Mouse (Mus musculus): Measurements from ENCODE around the gene Lmntd2.

Gene Lmntd2

DNA sequence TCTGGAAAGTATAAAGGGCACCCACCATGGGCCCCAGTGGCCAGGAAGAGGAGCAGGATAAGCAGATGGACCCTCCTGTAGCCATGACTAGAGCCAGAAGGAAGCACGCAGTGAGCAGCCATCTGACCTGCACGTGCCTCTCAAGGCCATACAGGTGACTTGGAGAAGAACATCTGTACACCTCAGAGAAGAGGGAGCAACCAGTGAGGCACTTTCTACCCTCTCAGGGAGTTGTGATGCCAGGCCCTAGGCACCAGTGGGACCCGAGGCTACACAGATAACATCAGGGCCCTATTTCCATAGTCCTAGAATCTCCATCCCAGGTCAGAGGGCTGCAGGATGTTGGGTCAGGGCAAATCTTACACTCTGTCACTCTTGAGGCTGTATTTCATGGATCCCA is 23.7 kb downstream of the Lmntd2 start:
- no peak for DNase-seq

DNA sequence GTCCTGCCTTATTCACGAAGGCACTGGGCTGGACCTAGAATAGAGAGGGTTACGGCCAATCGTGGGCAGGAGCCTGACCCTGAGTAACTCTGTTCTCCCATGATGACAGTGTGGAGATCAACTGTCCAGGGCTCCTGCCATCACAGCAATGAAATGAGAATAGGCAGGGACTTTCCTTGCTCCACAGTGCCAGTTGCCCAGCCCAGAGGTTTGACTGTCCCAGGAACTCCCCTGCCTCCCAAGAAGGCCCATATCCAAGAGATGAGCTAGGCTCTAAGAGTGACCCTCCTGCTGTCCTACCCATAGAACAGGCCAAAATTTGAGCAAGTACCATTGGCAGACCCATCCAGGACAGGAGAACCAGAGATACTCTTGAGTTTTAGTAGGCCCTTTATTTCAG is 25.1 kb downstream of the Lmntd2 start:
- DNase-seq: no peak

DNA sequence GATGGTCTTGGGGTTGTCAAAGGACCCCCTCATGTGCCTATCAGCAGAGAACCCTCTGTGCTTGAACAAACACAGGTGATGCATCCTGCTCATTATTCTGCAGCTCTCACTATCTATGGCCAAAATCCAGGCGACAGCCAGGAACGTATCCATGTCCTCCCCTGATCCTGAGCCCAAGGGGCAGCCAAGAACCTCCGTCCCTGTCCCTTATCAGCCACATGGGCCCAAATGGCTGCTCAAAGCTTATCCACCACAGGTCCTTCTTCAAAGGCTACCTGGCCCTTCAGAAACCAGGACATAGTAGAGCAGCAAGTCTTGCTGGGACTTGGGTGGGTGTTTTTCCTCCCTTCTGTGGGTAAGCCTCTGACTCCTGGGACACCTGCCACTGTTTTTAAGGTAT is 25.7 kb downstream of the Lmntd2 start:
- no peak for DNase-seq

DNA sequence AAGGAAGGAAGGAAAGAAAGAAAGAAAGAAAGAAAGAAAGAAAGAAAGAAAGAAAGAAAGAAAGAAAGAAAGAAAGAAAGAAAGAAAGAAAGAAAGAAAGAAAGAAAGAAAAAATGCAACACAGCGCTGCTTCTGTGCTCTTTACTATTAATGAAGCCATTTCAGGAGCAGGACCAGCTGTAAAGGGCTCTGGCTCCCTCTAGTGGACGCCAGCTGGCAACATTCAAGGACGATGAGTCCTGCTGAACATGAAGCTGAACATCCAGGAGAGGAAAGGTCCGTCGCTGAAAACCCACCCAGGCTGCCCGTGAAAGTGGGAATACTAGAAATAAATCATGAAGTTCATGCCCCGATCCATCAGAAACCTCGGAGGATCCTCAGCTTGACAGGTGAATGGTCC is 37.7 kb downstream of the Lmntd2 start:
- DNase-seq: peak; percentile 94

DNA sequence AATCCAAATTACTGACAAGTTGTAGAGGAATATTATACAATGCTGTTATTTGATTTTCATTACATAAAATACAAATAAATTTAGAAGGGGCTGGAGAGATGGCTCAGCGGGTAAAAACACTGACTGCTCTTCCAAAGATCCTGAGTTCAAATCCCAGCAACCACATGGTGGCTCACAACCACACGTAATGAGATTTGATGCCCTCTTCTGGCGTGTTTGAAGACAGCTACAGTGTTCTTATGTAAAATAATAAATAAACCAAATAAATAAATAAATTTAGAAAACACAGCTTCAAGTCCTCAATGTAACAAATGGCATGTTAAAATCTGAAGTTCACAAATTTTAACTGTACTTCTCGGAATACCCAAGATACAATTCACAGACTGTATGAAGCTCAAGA is 38.8 kb downstream of the Lmntd2 start:
- DNase-seq: no peak

DNA sequence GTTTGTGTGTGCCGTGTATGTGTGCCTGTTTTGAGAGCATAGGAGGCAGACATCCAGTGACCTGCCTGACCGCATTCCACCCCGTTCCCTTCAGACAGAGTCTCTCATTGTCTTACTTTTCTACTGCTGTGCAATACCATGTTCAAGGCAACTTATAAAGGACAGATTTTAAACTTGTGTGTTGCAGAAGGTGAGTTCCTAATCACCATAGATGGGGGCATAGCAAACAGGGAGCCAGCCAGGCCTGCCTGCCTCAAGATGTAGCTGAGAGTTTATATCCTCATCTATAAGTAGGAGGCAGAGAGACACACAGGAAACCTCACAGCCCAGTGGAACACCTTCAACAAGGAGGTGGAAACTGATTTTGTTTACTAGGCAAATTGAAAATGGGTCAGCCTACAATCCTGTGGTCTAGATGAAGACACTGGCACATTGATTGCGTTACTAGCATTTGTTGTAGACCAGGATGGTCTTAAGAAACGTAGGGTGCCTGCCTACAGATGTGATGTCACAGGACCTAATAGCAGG is 40.5 kb downstream of the Lmntd2 start:
- no peak for DNase-seq

DNA sequence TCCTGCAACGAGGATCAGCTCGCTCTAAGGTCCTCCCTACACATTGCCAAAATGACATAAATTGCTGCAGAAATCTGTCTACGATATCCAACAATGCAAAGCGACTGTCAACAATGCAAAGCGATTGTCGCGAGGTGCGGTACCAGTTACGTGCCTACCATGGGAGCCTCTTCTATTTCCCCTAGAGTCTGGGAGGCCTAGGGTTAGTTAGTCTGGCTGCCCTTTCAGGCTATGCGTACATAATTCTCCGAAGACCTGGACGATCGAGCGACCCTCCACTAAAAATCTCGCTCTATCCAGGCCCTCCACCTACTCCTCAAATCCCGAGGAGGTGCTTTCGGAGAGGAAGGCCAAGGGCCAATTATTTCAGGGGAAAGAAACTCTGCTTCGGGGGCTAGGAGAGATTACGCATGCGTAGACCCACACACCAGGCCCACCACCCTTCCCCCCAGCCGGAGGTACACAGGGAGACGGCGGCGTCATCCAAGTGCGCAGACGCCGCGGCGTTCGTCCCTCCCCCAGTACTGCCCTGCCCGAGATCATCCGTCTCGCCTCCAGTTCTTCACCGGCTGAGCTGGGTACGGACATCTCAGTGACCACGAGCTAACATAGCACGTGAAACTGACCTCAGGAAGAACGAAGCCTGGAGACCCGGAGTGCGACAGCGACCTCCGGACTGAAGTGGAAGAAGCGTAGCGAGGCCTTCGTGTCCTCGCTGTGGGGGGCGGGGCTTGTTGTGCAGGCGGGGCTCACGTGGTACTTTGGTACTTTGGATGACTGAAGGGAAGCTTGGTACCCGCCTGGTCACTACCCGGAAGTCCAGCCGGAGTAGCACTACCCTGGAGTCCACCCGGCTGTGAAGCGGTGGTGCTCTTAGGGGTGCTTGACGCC is 41.5 kb downstream of the Lmntd2 start, which contains the start of gene Rnh1:
Gene Rnh1, minus strand, starts transcription at position 742 of the 891 bp plus-strand sequence.
- DNase-seq: peak; percentile 91

DNA sequence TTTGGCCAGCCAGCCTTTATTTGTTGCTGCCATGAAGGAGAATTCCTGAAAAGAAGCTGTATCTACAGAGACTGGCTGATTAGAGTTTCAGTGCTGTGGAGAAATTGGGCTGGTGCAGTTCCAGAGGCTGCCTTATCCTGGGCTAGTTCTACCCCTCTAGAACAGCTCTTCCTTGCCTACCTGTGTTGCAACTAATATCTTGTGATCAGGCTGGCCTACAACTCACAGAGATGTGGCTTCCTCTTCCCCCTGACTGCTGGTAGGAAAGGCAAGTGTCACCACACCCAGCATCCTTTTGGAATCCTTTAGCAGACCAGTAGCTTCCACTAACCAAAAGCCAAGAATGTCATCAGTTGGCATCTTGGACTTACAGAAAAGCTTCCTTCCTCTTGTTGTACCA is 44.0 kb downstream of the Lmntd2 start:
- DNase-seq: no peak

DNA sequence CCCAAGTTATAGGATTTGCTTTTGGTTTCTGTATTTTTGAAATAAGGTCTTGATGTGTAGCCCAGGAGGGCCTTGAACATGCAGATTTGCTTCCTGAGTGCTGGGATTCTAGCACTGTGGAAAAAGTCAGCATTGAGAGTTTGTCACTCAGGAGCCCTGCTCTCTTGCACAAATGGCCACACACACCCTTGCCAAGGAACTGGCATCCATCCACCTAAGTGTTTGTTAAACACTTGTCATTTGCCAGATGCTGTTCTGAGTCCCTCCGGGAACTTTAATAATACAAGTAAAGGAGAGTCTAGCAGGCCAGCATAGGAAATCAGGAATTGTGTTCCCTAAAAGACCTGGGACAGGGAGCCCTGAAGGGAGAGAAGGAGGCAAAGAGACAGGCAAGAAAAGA is 44.6 kb downstream of the Lmntd2 start:
- DNase-seq: peak; percentile 67

DNA sequence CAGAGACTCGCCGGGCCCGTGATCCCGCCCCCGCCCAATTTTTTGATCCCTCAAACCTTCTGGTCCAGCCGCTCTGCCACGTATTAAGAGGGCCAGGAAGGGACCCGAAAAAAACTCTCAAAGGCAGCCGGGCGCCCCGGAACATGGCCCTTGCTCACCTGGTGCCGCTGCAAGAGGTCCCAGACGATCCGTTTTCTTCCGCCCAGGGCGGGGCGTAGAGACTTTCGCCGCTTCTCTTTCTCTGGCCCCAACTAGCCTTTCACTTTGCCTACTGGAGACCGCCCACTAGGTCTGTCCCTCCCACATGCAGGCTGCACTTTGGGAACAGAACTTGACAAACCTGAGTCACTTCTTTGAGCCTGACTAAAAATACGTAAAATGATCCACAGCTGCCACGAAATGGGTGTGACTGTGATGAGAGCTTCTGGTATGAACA is 45.3 kb downstream of the Lmntd2 start:
- DNase-seq: peak; percentile 78

DNA sequence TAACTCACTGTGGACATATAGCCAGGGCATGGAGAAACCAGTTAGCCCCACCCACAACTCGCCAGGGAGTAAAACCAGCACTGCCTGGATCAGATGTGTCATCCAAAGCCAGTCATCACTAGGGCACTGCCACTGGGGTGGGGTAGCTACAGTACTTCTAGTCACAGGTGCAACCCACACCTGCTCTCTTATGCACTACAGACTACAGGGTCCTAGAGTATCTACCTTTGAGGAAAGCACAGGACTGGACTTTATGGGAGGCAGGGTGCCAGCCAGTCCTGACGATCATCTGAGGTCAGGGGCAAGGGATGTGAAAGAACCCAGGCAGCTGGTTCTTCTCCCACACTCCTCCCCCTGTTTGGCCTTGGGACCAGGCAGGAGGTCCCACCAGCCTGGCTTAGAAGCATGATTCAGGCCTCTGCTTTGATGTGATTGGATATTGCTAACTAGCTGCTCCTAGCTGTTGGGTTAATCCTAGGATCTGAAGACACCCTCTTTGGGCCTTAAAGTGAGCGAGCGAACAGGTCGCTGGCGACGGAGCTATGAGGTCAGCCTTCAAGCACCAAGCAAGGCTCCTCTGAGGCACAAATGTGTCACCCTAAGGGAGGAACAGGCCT is 45.9 kb downstream of the Lmntd2 start:
- peak; percentile 64 for DNase-seq

DNA sequence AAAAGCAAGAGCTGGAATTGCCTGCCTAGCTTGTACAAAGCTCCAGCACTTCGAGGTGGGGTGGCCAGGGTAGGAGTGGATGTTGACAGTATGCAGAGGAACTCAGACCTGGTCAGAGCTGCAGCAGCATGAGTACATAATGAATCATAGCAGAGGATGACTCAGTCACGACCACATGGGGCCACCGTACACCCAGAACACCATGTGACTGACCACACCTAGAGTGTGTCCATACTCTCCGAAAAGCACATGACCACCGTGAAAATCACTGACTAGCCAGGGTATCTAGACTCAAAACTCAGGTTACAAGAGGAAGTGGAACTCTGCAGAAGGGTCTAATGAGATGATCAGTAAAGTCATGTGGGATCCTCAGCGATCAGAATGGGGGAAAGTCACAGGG is 49.0 kb downstream of the Lmntd2 start:
- peak; percentile 15 for DNase-seq

DNA sequence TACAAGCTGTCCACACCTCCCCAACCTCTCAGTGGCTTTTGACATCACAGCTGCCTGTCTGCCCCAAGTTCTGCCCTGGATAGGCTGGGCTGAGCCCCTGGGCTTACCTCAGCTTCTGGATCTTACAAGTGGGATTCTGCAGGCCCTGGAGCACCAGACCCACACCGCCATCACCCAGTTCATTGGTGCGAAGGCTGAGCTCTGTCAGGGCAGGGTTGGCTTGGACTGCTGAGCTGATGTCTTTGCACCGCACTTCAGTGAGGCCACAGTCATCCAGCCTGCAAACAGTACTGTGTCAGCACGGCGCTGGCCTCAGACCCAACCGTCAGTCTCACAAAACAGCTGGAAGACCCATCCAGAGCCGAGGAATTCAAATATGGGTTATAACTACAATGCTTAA is 49.5 kb downstream of the Lmntd2 start:
- DNase-seq: no peak
